ENCODE assay signal across 21 mouse cellular contexts in the genomic region with DNA sequence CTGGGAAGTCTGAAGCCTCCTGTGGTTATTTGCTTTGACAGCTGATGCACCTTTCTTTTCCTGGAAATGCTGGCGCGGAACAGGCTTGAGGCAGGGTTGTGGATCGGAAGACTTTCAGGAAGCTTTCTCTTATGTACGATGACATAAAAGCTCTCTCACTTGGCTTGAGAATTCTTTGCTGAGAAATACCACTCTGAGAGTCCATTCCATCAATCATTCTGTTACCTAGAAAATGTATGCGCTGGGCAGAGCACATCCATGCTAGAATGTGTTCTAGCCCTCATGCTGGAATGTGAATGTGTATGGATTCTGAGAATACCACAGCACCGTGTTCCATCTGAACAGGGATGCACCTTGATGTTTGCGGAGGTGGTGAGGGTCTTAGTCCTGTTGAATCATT. TPM values are rescaled to one million over a fixed set of nuclear protein-coding genes. Genes with fewer than 3 reads are reported as not detected.
"Had no signal": no experiment of that assay in that cellular context is flagged by ENCODE, and none has a peak within 500 bp of the region (broad histone marks: within the 10 kb centered on the region; RNA-seq: fewer than 3 reads in every experiment).

No protein-coding gene starts in this region.

- ATAC-seq: midbrain, embryonic 13.5 days; midbrain, embryonic 15.5 days had no signal

- H3K27ac ChIP-seq: liver, embryonic 14.5 days; midbrain, embryonic 13.5 days; midbrain, embryonic 15.5 days; neural tube, embryonic 13.5 days; neural tube, embryonic 15.5 days; stomach, embryonic 15.5 days; stomach, postnatal 0 days had no signal

- H3K36me3 ChIP-seq: midbrain, embryonic 13.5 days; midbrain, embryonic 15.5 days; neural tube, embryonic 13.5 days; neural tube, embryonic 15.5 days; stomach, embryonic 15.5 days had no signal

- DNase-seq: lung, adult 18-20 months; lung, embryonic 14.5 days; lung, postnatal 10 days; lung, postnatal 4 days; right cerebral cortex, adult 18-20 months; right cerebral cortex, postnatal 25 days; right cerebral cortex, postnatal 4 days; spleen, adult 18-20 months; thymus, adult 2 months; thymus, postnatal 25 days; thymus, postnatal 4 days had no signal

- H3K9me3 ChIP-seq: midbrain, embryonic 13.5 days; midbrain, embryonic 15.5 days; neural tube, embryonic 13.5 days; stomach, embryonic 15.5 days had no signal

- H3K4me3 ChIP-seq: midbrain, embryonic 13.5 days; midbrain, embryonic 15.5 days; myocyte; neural tube, embryonic 13.5 days; neural tube, embryonic 15.5 days; stomach, embryonic 15.5 days had no signal

- H3K4me1 ChIP-seq: midbrain, embryonic 13.5 days; midbrain, embryonic 15.5 days; neural tube, embryonic 13.5 days; neural tube, embryonic 15.5 days; stomach, embryonic 15.5 days had no signal

- H3K27me3 ChIP-seq: midbrain, embryonic 13.5 days; midbrain, embryonic 15.5 days; neural tube, embryonic 13.5 days; neural tube, embryonic 15.5 days; stomach, embryonic 15.5 days had no signal

RNA-seq across cellular contexts. Expression of a gene that starts 15.1 kb away (rescaled TPM):
- polyA plus RNA-seq: neural tube, embryonic 13.5 days had no signal

RNA-seq across cellular contexts. Expression of a gene that starts 51.1 kb away (rescaled TPM):
- total RNA-seq: midbrain, postnatal 0 days had no signal
- polyA plus RNA-seq: midbrain, embryonic 13.5 days; midbrain, embryonic 15.5 days; myocyte; neural tube, embryonic 11.5 days; neural tube, embryonic 13.5 days; neural tube, embryonic 15.5 days had no signal
